8 mouse cellular contexts compared by ENCODE assay signal in the genomic region with DNA sequence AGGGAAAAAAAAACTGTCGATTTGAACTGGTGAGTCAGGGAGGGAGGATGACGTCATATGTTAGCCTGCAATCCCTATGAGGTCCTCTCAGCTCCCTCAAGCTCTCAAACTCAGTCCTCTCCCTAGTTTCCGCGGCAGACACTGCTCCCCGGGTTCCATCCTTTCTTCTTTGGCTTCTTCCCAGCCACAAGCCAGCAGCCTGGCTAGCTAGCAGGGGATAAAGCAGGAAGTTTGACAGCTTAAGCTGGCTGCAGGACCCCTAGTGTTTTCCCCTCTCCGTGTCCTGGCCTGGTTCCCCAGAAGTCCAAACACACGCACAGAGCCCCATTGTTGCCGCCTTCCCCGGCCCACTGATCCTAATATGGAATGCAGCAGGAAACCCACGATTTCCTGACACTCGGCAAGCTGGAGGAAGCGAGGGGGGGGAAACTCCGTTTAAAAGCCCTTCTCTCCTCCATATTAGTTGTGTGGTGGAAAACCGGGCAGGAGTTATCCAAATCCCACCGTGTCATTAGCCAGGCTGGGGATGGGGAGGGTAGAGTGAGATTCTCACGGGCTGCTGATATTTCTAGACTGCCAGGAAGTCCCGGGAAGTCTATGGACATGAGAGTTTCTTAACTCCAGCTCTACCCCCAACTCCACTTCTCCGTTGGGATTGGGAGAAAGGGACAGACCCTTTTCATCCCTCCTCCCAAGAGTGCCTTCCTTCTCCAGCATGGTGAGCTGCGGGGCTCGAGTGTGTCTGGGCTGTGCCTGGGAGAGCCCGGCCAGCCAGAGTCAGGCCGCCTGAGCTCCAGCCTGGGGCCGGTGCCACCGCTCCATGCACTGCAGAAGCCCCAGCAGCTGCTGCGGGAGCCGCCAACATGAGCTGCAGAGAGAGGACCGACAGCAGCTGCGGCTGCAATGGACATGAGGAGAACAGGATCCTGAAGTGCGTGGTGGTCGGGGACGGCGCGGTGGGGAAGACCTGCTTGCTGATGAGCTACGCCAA. TPM values are rescaled to one million over a fixed set of nuclear protein-coding genes. Genes with fewer than 3 reads are reported as not detected.
DNase-seq lines count a peak whose midpoint lies in the region; ATAC-seq and TF ChIP-seq lines count a peak whose summit lies in the region.

A gene (plus strand): TSS at position 362 of the 991 bp plus-strand sequence.

- CTCF ChIA-PET in Patski (lab: Charles Lee) = interaction anchor here (0.6 kb wide), 1 partner anchor 76 kb away, joined by 3 read pairs; no protein-coding TSS in a partner anchor

- WGBS in olfactory bulb, adult 2 months = under 1% methylated on average over 34 of the region's 34 CpGs

- peak within 1 kb of the TSS; percentile 86 for H3K27ac ChIP-seq in layer of hippocampus, adult 2 months
- H3K27ac ChIP-seq in olfactory bulb, adult 2 months (ENCODE audit: insufficient read depth, low read depth, low read length) = peak within 1 kb of the TSS; percentile 74

- peak; percentile 68 for ATAC-seq in Patski
- ATAC-seq in hematopoietic stem cell, adult 5-6 weeks (replicated peaks in 1 of 2; ENCODE audit: insufficient read depth in 1 of 2, low FRiP score in 2 of 2, low TSS enrichment in 1 of 2, low read depth in 1 of 2, poor library complexity in 2 of 2, severe bottlenecking in 2 of 2) = peak; percentile 54 to 68

- in situ Hi-C loops in Patski (cut with MboI; ENCODE audit: low pct_unique_long_range_greater_than_20kb) = no loop called here

- H3K4me1 ChIP-seq in olfactory bulb, adult 2 months (ENCODE audit: control insufficient read depth, insufficient read depth, low read length) = peaks cover 11% of the 10 kb centered on the region

- TF ChIP-seq POLR2A in olfactory bulb, adult 2 months (IDR thresholded peaks at IDR 0.05; ENCODE audit: insufficient read depth, low read depth, low read length) = no peak

- POLR2A ChIA-PET in Patski (lab: Charles Lee) = no interaction called here

- DNase-seq in Patski (ENCODE audit: low read depth, low spot score) = no peak
- DNase-seq in cerebellum, postnatal 10 days = peak; percentile 67 to 78
- peak; percentile 19 to 57 for DNase-seq in frontal cortex, postnatal 10 days (ENCODE audit: low spot score in 2 of 2)
- DNase-seq in layer of hippocampus, adult 2 months (ENCODE audit: low spot score in 2 of 2) = peak; percentile 41 to 44
- DNase-seq in lung, adult 18-20 months = peak; percentile 82 to 89
- peak; percentile 20 for DNase-seq in urinary bladder, postnatal 10 days (ENCODE audit: low spot score)

- TF ChIP-seq CTCF in Patski (IDR thresholded peaks at IDR 0.05) = no peak
- TF ChIP-seq CTCF in layer of hippocampus, adult 2 months (conservative IDR thresholded peaks at IDR 0.05) = 0 out of 2 replicates have a peak, but pooled peaks have one; percentile 13
- no peak for TF ChIP-seq CTCF in olfactory bulb, adult 2 months (IDR thresholded peaks at IDR 0.05; ENCODE audit: insufficient read depth, low read depth, low read length)

- peak within 1 kb of the TSS; percentile 72 for H3K4me3 ChIP-seq in layer of hippocampus, adult 2 months
- peak within 1 kb of the TSS; percentile 59 for H3K4me3 ChIP-seq in olfactory bulb, adult 2 months (ENCODE audit: insufficient read depth, low read depth, low read length)

- H3K27me3 ChIP-seq in Patski = peaks cover 18% of the 10 kb centered on the region

RNA-seq across cellular contexts. Expression of the gene that starts here (rescaled TPM):
- polyA plus RNA-seq in Patski (2021) = 0.24 TPM
- 0.75 and 1.0 TPM in 2 replicates for total RNA-seq in hematopoietic stem cell, adult 5-6 weeks (2017)
- 1 to 10 TPM; 4.1 to 4.8 TPM for total RNA-seq in layer of hippocampus, adult 2 months (2021)
- not detected in 2 replicates for polyA plus RNA-seq in olfactory bulb, adult 2 months (2012; ENCODE audit: insufficient read depth, insufficient read length, low replicate concordance, missing spikeins)

Comparison
In these comparisons a context has a peak if more than half of its experiments do, and no peak if none do; other contexts are left out.
1. Peak in ATAC-seq in Patski; RNA of the gene not detected or under 1 TPM.